Mouse (Mus musculus) T-helper 17 cell (primary cell): ENCODE data around the gene Gpr158.

Experiments used
- in situ Hi-C, 2 experiments: fragments of 300-600 bp; cut with MboI, MseI; formaldehyde crosslinking; loops; 1 replicate in 1 of 2; 2 replicates in 1 of 2; pipeline ENCODE4 v1.15.1; 2025; ENCODE audit warnings: high pct_unique_total_duplicates in 2 of 2

Gene Gpr158

GRCm38 (mm10) chr2:21632136-21632535 lies 264.8 kb downstream of the Gpr158 start:
- in situ Hi-C loops: no loop called here

- in situ Hi-C loops: no loop called here
Measured at GRCm38 (mm10) chr2:21665721-21666120, 298.4 kb downstream of the Gpr158 start.

- in situ Hi-C loops: no loop called here
Measured at GRCm38 (mm10) chr2:21676084-21676838, 308.9 kb downstream of the Gpr158 start.

GRCm38 (mm10) chr2:21676839-21677123 lies 309.4 kb downstream of the Gpr158 start:
- in situ Hi-C loops: no loop called here

GRCm38 (mm10) chr2:21680735-21681270 lies 313.5 kb downstream of the Gpr158 start:
- in situ Hi-C loops: no loop called here

- in situ Hi-C loops: no loop called here
Measured at GRCm38 (mm10) chr2:21684736-21685135, 317.4 kb downstream of the Gpr158 start.

GRCm38 (mm10) chr2:21693128-21693527 lies 325.8 kb downstream of the Gpr158 start:
- in situ Hi-C loops: no loop called here

- in situ Hi-C loops: no loop called here
Measured at GRCm38 (mm10) chr2:21693807-21694594, 326.7 kb downstream of the Gpr158 start.

GRCm38 (mm10) chr2:21728075-21728474 lies 360.7 kb downstream of the Gpr158 start:
- in situ Hi-C loops: no loop called here

- in situ Hi-C loops: no loop called here
Measured at GRCm38 (mm10) chr2:21783721-21784120, 416.4 kb downstream of the Gpr158 start.

- in situ Hi-C loops: loop anchor here in 1 of 2 experiments (10.0 kb wide), 1 partner anchor 1312 kb away; no protein-coding TSS in a partner anchor
Measured at GRCm38 (mm10) chr2:21793156-21793555, 425.8 kb downstream of the Gpr158 start.

- in situ Hi-C loops: loop anchor here in 1 of 2 experiments (10.0 kb wide), 1 partner anchor 1305 kb away; no protein-coding TSS in a partner anchor
Measured at GRCm38 (mm10) chr2:21799616-21800015, 432.3 kb downstream of the Gpr158 start.

GRCm38 (mm10) chr2:21800045-21800444 lies 432.7 kb downstream of the Gpr158 start:
- in situ Hi-C loops: no loop called here

- in situ Hi-C loops: no loop called here
Measured at GRCm38 (mm10) chr2:21808510-21808909, 441.2 kb downstream of the Gpr158 start.

- in situ Hi-C loops: no loop called here
Measured at GRCm38 (mm10) chr2:21810431-21810830, 443.1 kb downstream of the Gpr158 start.

- in situ Hi-C loops: no loop called here
Measured at GRCm38 (mm10) chr2:21864061-21864460, 496.7 kb downstream of the Gpr158 start.
